Mouse (Mus musculus) colon, adult 2 months (tissue): ENCODE measurements around the gene Wrb. TPM values are rescaled to one million over a fixed set of nuclear protein-coding genes. Genes with fewer than 3 reads are reported as not detected.

Source experiments
- polyA plus RNA-seq: library from polyadenylated mRNA; depleted of rRNA; stranded (reverse); fragments of >200 nt; gene quantifications from 2 replicates; pipeline ENCODE4 v1.2.3, GENCODE M21; 2012; rRNA removed

Gene Wrb
- 39.6 and 54.9 TPM in 2 replicates for polyA plus RNA-seq

DNA sequence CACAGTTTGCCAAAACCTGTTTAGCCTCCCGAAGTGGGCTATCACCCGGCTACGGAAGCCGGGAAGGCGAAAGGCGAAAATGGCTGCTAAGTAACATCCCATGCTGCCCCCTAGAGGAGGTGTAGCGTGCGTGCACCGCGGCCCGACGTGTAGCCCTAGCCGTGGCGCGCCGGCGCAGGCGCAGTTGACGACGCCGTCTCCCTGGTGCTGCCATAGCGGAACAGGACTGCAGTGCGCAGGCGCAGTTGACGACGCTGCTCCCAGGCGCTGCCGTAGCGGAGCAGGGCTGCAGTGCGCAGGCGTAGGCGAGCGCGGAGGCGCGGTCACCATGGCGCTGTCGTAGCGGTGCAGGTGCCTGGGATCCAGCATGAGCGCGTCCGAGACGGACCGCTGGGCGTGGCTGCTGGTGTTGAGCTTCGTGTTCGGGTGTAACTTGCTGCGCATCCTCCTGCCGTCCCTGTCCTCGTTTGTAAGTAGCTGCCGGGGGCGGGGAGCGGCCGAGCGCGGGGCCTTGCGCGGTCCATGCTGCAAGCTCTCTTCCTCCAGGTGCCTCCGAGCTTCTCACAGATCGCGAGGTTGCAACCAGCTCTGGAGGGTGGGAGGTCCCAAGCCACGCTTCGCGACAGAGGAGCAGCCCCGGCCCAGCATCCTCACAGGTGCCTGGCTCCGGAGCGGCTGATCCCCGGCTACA, at the start of gene Wrb:
Wrb (plus strand) TSS at position 298 of the 691 bp plus-strand sequence.

GRCm38 (mm10) chr16:96127657-96128344, 17.4 kb upstream of the Wrb start, which contains the start of gene Hmgn1:
Gene Hmgn1 (minus strand): TSS chr16:96127729.

DNA sequence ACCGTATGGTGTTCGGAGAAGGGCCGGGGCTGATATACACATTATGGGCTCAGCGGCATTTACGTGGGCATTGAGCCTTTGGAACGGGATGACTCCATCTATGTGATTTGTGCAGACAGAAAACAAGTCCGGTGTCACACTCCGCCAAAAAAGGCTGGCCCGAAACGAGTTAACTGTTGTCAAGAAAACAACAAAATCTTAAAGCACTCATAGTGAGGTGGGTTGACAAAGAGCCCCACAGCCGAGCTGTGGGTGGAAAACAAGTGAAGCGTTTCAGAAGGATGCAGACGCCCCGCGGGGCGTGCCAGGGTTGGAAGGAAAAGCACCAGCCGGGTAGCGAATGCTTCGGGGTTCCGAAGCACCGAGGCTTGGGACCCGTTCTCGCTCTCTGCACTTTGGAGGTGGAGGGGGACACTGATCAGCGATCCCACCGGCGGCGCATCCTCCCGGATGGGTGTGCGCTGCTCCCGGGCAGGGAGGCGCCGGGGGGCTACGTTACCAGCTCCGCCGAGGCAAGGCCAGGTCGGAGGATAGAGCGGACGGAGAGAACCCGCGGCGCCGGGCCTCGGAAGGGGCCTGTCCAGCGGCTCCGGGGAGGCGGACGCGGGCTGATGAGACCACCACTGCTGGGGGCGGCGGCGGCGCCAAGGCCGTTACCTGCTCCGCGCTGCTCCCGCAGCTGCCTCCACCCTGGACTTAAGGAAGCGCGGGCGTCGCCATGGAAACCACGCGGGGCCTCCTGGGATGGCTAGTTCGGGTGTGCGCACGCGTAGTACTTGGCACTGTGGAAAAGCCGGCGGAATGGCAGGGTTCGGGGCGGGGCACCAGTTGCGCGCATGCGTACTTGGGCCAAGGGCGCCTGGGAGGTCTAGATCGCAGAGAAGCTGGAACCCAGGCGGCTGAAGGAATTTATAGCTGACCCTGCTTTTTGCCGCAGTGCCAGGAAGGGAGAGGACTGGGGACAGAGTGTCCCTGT, 46.6 kb downstream of the Wrb start, which contains the start of gene Lca5l:
Lca5l (minus strand) TSS at position 741 of the 976 bp plus-strand sequence.

GRCm38 (mm10) chr16:96199913-96200701, 54.9 kb downstream of the Wrb start, which contains the start of gene Sh3bgr:
Gene Sh3bgr (plus strand): TSS chr16:96200450.

Other genes with a start within 250 kb of the Wrb start
- 9.0 and 9.2 TPM in 2 replicates for gene Psmg1, start 154.4 kb upstream of the Wrb start, polyA plus RNA-seq
- 26.0 and 26.2 TPM in 2 replicates for gene Brwd1, start 62.9 kb upstream of the Wrb start, polyA plus RNA-seq
- 12.9 and 13.3 TPM in 2 replicates for gene Hmgn1, start 17.7 kb upstream of the Wrb start, polyA plus RNA-seq
- gene Lca5l, start 46.9 kb downstream of the Wrb start, polyA plus RNA-seq, result 0.25 and 0.38 TPM in 2 replicates
- 16.7 and 21.8 TPM in 2 replicates for gene Sh3bgr, start 55.0 kb downstream of the Wrb start, polyA plus RNA-seq
- 98.2 and 99.3 TPM in 2 replicates for gene B3galt5, start 90.4 kb downstream of the Wrb start, polyA plus RNA-seq